ENCODE assay signal across 8 mouse cellular contexts in the genomic region with DNA sequence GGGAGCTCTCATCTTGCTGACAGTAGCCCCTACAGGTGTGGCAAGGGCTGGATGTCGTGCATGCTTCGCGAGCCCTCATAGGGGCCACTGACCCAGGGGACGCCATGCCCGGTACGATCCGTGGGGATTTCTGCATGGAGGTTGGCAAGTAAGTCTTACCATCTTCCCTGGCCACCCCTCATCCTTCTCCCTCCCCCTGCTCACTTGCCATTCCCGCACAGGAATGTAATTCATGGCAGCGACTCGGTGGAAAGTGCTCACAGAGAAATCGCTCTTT. TPM values are rescaled to one million over a fixed set of nuclear protein-coding genes. Genes with fewer than 3 reads are reported as not detected.
DNase-seq lines count a peak whose midpoint lies in the region; ATAC-seq and TF ChIP-seq lines count a peak whose summit lies in the region.

No protein-coding gene starts in this region.

- peak overlapping the region; percentile 98 for H3K4me2 ChIP-seq in embryonic facial prominence, embryonic 12.5 days (replicated peaks)
- H3K4me2 ChIP-seq in hindbrain, embryonic 16.5 days (ENCODE audit: low read length): peak overlapping the region; percentile 97
- peak overlapping the region; percentile 99 for H3K4me2 ChIP-seq in myocyte (ENCODE audit: low read depth)

- no peak for DNase-seq in layer of hippocampus, adult 2 months (ENCODE audit: low spot score in 2 of 2)
- no peak for DNase-seq in layer of hippocampus, postnatal 25 days (ENCODE audit: extremely low spot score in 1 of 2, low spot score in 1 of 2)
- no peak for DNase-seq in right cerebral cortex, postnatal 25 days
- no peak for DNase-seq in layer of hippocampus, adult 8-10 months (ENCODE audit: low spot score in 2 of 2)
- no peak for DNase-seq in testis, postnatal 10 days (ENCODE audit: low spot score)

- H3K27ac ChIP-seq in layer of hippocampus, adult 2 months: peak overlapping the region; percentile 94
- H3K27ac ChIP-seq in embryonic facial prominence, embryonic 12.5 days: peak overlapping the region; percentile 73; the same call in 1 of the 2 replicates
- H3K27ac ChIP-seq in hindbrain, embryonic 16.5 days (ENCODE audit: low read depth, low read length): peak overlapping the region; percentile 88

- H3ac ChIP-seq in myocyte (ENCODE audit: control insufficient read depth, insufficient read length): peak overlapping the region; percentile 82

- no peak for ATAC-seq in embryonic facial prominence, embryonic 12.5 days (ENCODE audit: insufficient number of reproducible peaks, insufficient read depth, low FRiP score, low TSS enrichment)
- no peak for ATAC-seq in hindbrain, embryonic 16.5 days

- H3K79me2 ChIP-seq in myocyte (ENCODE audit: control insufficient read depth, insufficient read depth): peaks cover 12% of the 10 kb centered on the region

- H3K9ac ChIP-seq in embryonic facial prominence, embryonic 12.5 days: peak overlapping the region; percentile 92
- H3K9ac ChIP-seq in hindbrain, embryonic 16.5 days (ENCODE audit: low read depth, low read length): peak overlapping the region; percentile 90

- no peak for TF ChIP-seq POLR2A in myocyte (IDR thresholded peaks at IDR 0.05; ENCODE audit: insufficient read length, low read depth)

- TF ChIP-seq CTCF in layer of hippocampus, adult 2 months (conservative IDR thresholded peaks at IDR 0.05): no peak

- H3K4me1 ChIP-seq in embryonic facial prominence, embryonic 12.5 days: peaks cover 25% of the 10 kb centered on the region
- peaks cover 41% of the 10 kb centered on the region for H3K4me1 ChIP-seq in hindbrain, embryonic 16.5 days (ENCODE audit: control insufficient read depth, insufficient read depth, low read depth, low read length)

- no peaks in the 10 kb centered on the region for H3K9me3 ChIP-seq in embryonic facial prominence, embryonic 12.5 days
- no peaks in the 10 kb centered on the region for H3K9me3 ChIP-seq in hindbrain, embryonic 16.5 days (ENCODE audit: control insufficient read depth, low read length)

- peak overlapping the region; percentile 96 for H3K4me3 ChIP-seq in layer of hippocampus, adult 2 months
- H3K4me3 ChIP-seq in embryonic facial prominence, embryonic 12.5 days: peak overlapping the region; percentile 86
- H3K4me3 ChIP-seq in hindbrain, embryonic 16.5 days (ENCODE audit: low read length): peak overlapping the region; percentile 73
- peak overlapping the region; percentile 97 for H3K4me3 ChIP-seq in myocyte

- peaks cover 67% of the 10 kb centered on the region for H3K36me3 ChIP-seq in embryonic facial prominence, embryonic 12.5 days
- peaks cover 60% of the 10 kb centered on the region for H3K36me3 ChIP-seq in hindbrain, embryonic 16.5 days (ENCODE audit: control insufficient read depth, insufficient read depth, low read length)
- H3K36me3 ChIP-seq in myocyte (ENCODE audit: control insufficient read depth, insufficient read depth): peaks cover 11% of the 10 kb centered on the region

- WGBS in embryonic facial prominence, embryonic 12.5 days: 42% methylated on average over 11 of the region's 11 CpGs
- WGBS in hindbrain, embryonic 16.5 days: 19% methylated on average over 11 of the region's 11 CpGs

- no peaks in the 10 kb centered on the region for H3K27me3 ChIP-seq in embryonic facial prominence, embryonic 12.5 days
- no peaks in the 10 kb centered on the region for H3K27me3 ChIP-seq in hindbrain, embryonic 16.5 days (replicated peaks; ENCODE audit: control insufficient read depth, insufficient read depth, low read length)
- H3K27me3 ChIP-seq in myocyte (ENCODE audit: control insufficient read depth, insufficient read depth, insufficient read length): no peaks in the 10 kb centered on the region

TF ChIP-seq in myocyte, 11 proteins besides CTCF, POLR2A, EP300 and RAD21:
- TF ChIP-seq REST (IDR thresholded peaks at IDR 0.05; ENCODE audit: insufficient read depth, insufficient read length) (no peak), POLR2AphosphoS2 (IDR thresholded peaks at IDR 0.05; ENCODE audit: insufficient read length, low read depth) (peak; percentile 90)

RNA-seq across cellular contexts. Expression of a gene that starts 0.6 kb away (rescaled TPM):
- total RNA-seq in layer of hippocampus, adult 2 months (2021): 10 to 100 TPM; 60.1 to 63.7 TPM
- total RNA-seq in layer of hippocampus, postnatal 25 days (2021): 10 to 100 TPM; 54.8 to 61.5 TPM
- 44.8 and 46.1 TPM in 2 replicates for polyA plus RNA-seq in embryonic facial prominence, embryonic 12.5 days (2016; fragmentation: Nextera tagmentation; extraction: Ambion mirVana)
- polyA plus RNA-seq in hindbrain, embryonic 16.5 days (2015; fragmentation: Nextera tagmentation; extraction: Ambion mirVana): 88.2 and 99.9 TPM in 2 replicates
- polyA plus RNA-seq in myocyte (2012; fragmentation: generic; extraction: Trizol): 23.7 TPM
- total RNA-seq in layer of hippocampus, adult 8-10 months (2022): 10 to 100 TPM; 50.9 to 64.2 (median 51.9) TPM

RNA-seq across cellular contexts. Expression of a gene that starts 2.0 kb away (rescaled TPM):
- 10 to 100 TPM; 80.4 to 85.1 TPM for total RNA-seq in layer of hippocampus, adult 2 months (2021)
- total RNA-seq in layer of hippocampus, postnatal 25 days (2021): 10 to 100 TPM; 74.3 to 78.9 TPM
- polyA plus RNA-seq in embryonic facial prominence, embryonic 12.5 days (2016; fragmentation: Nextera tagmentation; extraction: Ambion mirVana): 99.6 and 107 TPM in 2 replicates
- polyA plus RNA-seq in hindbrain, embryonic 16.5 days (2015; fragmentation: Nextera tagmentation; extraction: Ambion mirVana): 85.3 and 89.0 TPM in 2 replicates
- 142 TPM for polyA plus RNA-seq in myocyte (2012; fragmentation: generic; extraction: Trizol)
- 10 to 100 TPM; 63.3 to 78.7 (median 73.4) TPM for total RNA-seq in layer of hippocampus, adult 8-10 months (2022)

RNA-seq across cellular contexts. Expression of a gene that starts 2.0 kb away (rescaled TPM):
- 10 to 100 TPM; 66.9 to 72.7 TPM for total RNA-seq in layer of hippocampus, adult 2 months (2021)
- total RNA-seq in layer of hippocampus, postnatal 25 days (2021): 10 to 100 TPM; 54.0 to 69.1 TPM
- 38.7 and 42.4 TPM in 2 replicates for polyA plus RNA-seq in embryonic facial prominence, embryonic 12.5 days (2016; fragmentation: Nextera tagmentation; extraction: Ambion mirVana)
- polyA plus RNA-seq in hindbrain, embryonic 16.5 days (2015; fragmentation: Nextera tagmentation; extraction: Ambion mirVana): 30.1 and 30.2 TPM in 2 replicates
- 12.5 TPM for polyA plus RNA-seq in myocyte (2012; fragmentation: generic; extraction: Trizol)
- 10 to 100 TPM; 54.6 to 64.3 (median 62.0) TPM for total RNA-seq in layer of hippocampus, adult 8-10 months (2022)

RNA-seq across cellular contexts. Expression of a gene that starts 10.5 kb away (rescaled TPM):
- total RNA-seq in layer of hippocampus, adult 2 months (2021): 10 to 100 TPM; 43.6 to 45.0 TPM
- 10 to 100 TPM; 41.5 to 48.9 TPM for total RNA-seq in layer of hippocampus, postnatal 25 days (2021)
- polyA plus RNA-seq in embryonic facial prominence, embryonic 12.5 days (2016; fragmentation: Nextera tagmentation; extraction: Ambion mirVana): 43.3 and 43.8 TPM in 2 replicates
- polyA plus RNA-seq in hindbrain, embryonic 16.5 days (2015; fragmentation: Nextera tagmentation; extraction: Ambion mirVana): 88.2 and 90.4 TPM in 2 replicates
- polyA plus RNA-seq in myocyte (2012; fragmentation: generic; extraction: Trizol): 46.6 TPM
- 10 to 100 TPM; 40.6 to 45.3 (median 41.8) TPM for total RNA-seq in layer of hippocampus, adult 8-10 months (2022)

RNA-seq across cellular contexts. Expression of a gene that starts 10.8 kb away (rescaled TPM):
- 10 to 100 TPM; 34.3 to 35.8 TPM for total RNA-seq in layer of hippocampus, adult 2 months (2021)
- total RNA-seq in layer of hippocampus, postnatal 25 days (2021): 10 to 100 TPM; 33.5 to 38.1 TPM
- 49.7 and 53.6 TPM in 2 replicates for polyA plus RNA-seq in embryonic facial prominence, embryonic 12.5 days (2016; fragmentation: Nextera tagmentation; extraction: Ambion mirVana)
- polyA plus RNA-seq in hindbrain, embryonic 16.5 days (2015; fragmentation: Nextera tagmentation; extraction: Ambion mirVana): 64.1 and 65.7 TPM in 2 replicates
- 38.5 TPM for polyA plus RNA-seq in myocyte (2012; fragmentation: generic; extraction: Trizol)
- total RNA-seq in layer of hippocampus, adult 8-10 months (2022): 10 to 100 TPM; 32.1 to 36.8 (median 33.3) TPM
